Mouse (Mus musculus) cerebellum, adult 2 months (tissue): ENCODE data around the gene Ndufs3.

Source experiments
- CTCF ChIP-seq: fragments of 200-500 bp; IDR thresholded peaks from 2 replicates; pipeline ENCODE4 v1.5.1; 2011; ENCODE audit warnings: low read depth, mild to moderate bottlenecking, control low read depth, low read length, moderate library complexity, borderline replicate concordance; ENCODE audit not compliant: insufficient read depth
- POLR2A ChIP-seq: fragments of 200-500 bp; IDR thresholded peaks from 2 replicates; pipeline ENCODE4 v1.6.1; 2011; ENCODE audit warnings: low read length, control low read depth, borderline replicate concordance; ENCODE audit not compliant: insufficient read depth

DNA sequence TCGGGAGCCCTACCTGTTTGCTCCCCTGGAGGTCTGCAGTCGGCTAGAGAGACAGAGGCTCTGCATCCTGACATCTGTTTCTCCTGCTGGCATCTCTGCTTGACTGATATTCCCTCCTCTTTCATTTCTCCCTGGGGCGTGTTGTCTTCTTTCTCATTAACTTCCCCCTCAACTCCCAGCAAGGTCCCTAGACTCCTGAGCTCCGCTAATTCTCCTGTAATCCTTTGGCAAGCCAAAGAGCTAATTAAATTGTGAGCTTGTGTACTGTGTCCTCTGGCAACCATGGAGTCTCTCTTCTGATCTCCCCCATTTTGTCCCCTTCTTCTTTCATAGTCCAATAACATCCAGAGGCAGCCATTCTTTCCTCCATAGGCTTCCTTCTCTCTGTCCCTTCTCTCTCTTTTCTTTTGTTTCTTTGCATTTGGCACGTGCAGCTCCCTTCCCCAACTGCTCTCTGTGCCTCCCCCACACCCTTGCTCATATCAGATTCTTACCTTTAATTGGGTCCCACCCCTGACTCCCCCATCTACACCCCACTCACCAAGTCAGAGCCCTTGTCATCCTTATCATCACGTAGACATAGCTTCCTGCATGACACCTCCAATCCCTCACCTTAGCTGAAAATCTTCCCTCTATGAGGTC, 24.4 kb downstream of the Ndufs3 start:
- no peak for TF ChIP-seq POLR2A
- TF ChIP-seq CTCF: no peak
